Mouse (Mus musculus): Measurements from ENCODE around the gene Paqr8.

DNA sequence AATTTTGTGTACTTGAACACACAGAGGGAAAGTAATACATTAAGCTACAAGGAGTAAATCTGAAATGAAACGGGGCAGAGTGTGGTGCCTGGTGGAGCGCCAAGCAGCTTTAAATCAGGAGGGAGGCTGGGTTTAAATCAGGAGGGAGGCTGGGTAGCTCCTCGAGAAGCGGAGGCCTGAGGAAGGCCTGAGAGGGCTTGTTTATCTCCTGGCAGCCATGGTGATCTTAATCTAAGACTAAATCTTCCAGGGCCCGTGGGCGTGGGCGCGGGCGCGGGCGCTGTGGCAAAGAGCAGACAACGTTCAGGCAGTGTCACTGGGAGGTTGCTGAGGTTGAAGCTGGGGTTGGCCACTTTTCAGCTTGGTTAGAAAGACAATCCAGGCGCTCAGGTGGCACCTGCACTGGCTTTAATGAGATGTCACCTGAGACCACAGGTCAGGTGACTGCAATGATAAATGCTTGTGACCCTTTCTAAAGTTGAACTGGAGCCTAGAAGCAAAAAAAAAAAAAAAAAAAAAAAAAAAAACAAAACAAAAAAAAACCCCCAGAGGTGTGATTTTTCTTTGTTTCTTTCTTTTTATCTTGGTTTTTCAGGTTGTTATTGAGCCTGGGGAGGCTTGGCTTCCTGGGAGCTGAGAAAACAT lies 22.2 kb downstream of the Paqr8 start:
- TF ChIP-seq POLR2A (IDR thresholded peaks at IDR 0.05; ENCODE audit: low read depth, low read length) (no peak), CTCF (conservative IDR thresholded peaks at IDR 0.05; ENCODE audit: insufficient read depth, insufficient read length, low read depth, low read length) (no peak)

Data from kidney, adult 2 months (tissue).